Mouse (Mus musculus) ovary, adult 2 months (tissue): ENCODE measurements around the gene Cstf2t. TPM values are rescaled to one million over a fixed set of nuclear protein-coding genes. Genes with fewer than 3 reads are reported as not detected.

ENCODE experiments used
- polyA plus RNA-seq: library from polyadenylated mRNA; depleted of rRNA; stranded (reverse); fragments of >200 nt; gene quantifications from 2 replicates; pipeline ENCODE4 v1.2.3, GENCODE M21; 2012; rRNA removed

Gene Cstf2t
- polyA plus RNA-seq = 13.1 and 13.8 TPM in 2 replicates

GRCm38 (mm10) chr19:31082662-31083429 is at the start of gene Cstf2t:
Cstf2t (plus strand) TSS chr19:31082837.

